ENCODE assay signal across 26 mouse cellular contexts in genomic region chr1:66431472-66431871, GRCm38 (mm10). TPM values are rescaled to one million over a fixed set of nuclear protein-coding genes. Genes with fewer than 3 reads are reported as not detected.
"Had no signal": no experiment of that assay in that cellular context is flagged by ENCODE, and none has a peak within 500 bp of the region (broad histone marks: within the 10 kb centered on the region; RNA-seq: fewer than 3 reads in every experiment).

No protein-coding gene starts in this region.

- H3K27me3 ChIP-seq: heart, embryonic 12.5 days; hindbrain, embryonic 12.5 days; intestine, embryonic 15.5 days; kidney, embryonic 15.5 days; limb, embryonic 13.5 days; limb, embryonic 15.5 days; liver, embryonic 12.5 days had no signal

- H3K36me3 ChIP-seq: heart, embryonic 10.5 days; heart, embryonic 12.5 days; intestine, embryonic 15.5 days; kidney, embryonic 15.5 days; limb, embryonic 13.5 days; limb, embryonic 15.5 days; liver, embryonic 12.5 days had no signal

- H3K4me1 ChIP-seq: heart, embryonic 12.5 days; hindbrain, embryonic 10.5 days; hindbrain, embryonic 12.5 days; intestine, embryonic 15.5 days; kidney, embryonic 15.5 days; liver, embryonic 12.5 days had no signal

- ATAC-seq: inflammation-experienced regulatory T-cells, adult 6 months; intestine, embryonic 15.5 days; liver, embryonic 12.5 days had no signal

- H3K4me3 ChIP-seq: heart, embryonic 10.5 days; heart, embryonic 12.5 days; hindbrain, embryonic 10.5 days; hindbrain, embryonic 12.5 days; intestine, embryonic 15.5 days; kidney, embryonic 15.5 days; limb, embryonic 13.5 days; limb, embryonic 15.5 days; liver, embryonic 12.5 days had no signal

- DNase-seq: gastrocnemius, postnatal 14 days; gastrocnemius, postnatal 36 days; heart, adult 18-20 months; heart, postnatal 10 days; heart, postnatal 4 days; kidney, adult 11 months; kidney, adult 2 months; kidney, adult 9 months; kidney, postnatal 14 days; kidney, postnatal 36 days; layer of hippocampus, postnatal 36 days; left cerebral cortex, postnatal 4 days had no signal

- H3K27ac ChIP-seq: heart, embryonic 10.5 days; hindbrain, embryonic 10.5 days; hindbrain, embryonic 12.5 days; hindbrain, embryonic 14.5 days; intestine, embryonic 15.5 days; kidney, embryonic 15.5 days; kidney, postnatal 0 days; limb, embryonic 13.5 days; limb, embryonic 15.5 days; liver, embryonic 12.5 days; liver, embryonic 14.5 days had no signal

- H3K9me3 ChIP-seq: heart, embryonic 10.5 days; heart, embryonic 12.5 days; hindbrain, embryonic 10.5 days; hindbrain, embryonic 12.5 days; intestine, embryonic 15.5 days; kidney, embryonic 15.5 days; limb, embryonic 13.5 days; limb, embryonic 15.5 days; liver, embryonic 12.5 days had no signal

- H3K9ac ChIP-seq: heart, embryonic 12.5 days; hindbrain, embryonic 12.5 days; hindbrain, embryonic 14.5 days; intestine, embryonic 15.5 days; kidney, embryonic 15.5 days; limb, embryonic 13.5 days; limb, embryonic 15.5 days; liver, embryonic 12.5 days; liver, embryonic 14.5 days had no signal

- H3K4me2 ChIP-seq: heart, embryonic 12.5 days; hindbrain, embryonic 12.5 days; hindbrain, embryonic 14.5 days; intestine, embryonic 15.5 days; kidney, embryonic 15.5 days; limb, embryonic 13.5 days; limb, embryonic 15.5 days; liver, embryonic 12.5 days had no signal

RNA-seq across cellular contexts. Expression of gene Unc80, which starts 36.7 kb away (rescaled TPM):
- polyA plus RNA-seq: heart, embryonic 10.5 days; liver, adult 2 months; liver, embryonic 12.5 days had no signal
